Mouse (Mus musculus) limb, embryonic 12.5 days (tissue): ENCODE data around the gene Triml1. TPM values are rescaled to one million over a fixed set of nuclear protein-coding genes. Genes with fewer than 3 reads are reported as not detected.

ENCODE experiments used
- ATAC-seq: fragments of 200-750 bp; cut with Nextera tagmentation; 2 replicates; pipeline ENCODE4 v1.8.0; 2017; ENCODE audit warnings: low read depth, moderate TSS enrichment; ENCODE audit not compliant: insufficient number of reproducible peaks, insufficient read depth, low FRiP score, low TSS enrichment
- H3K27ac ChIP-seq: fragments of 300-500 bp; sonication (generic); 2 replicates; pipeline ENCODE4 v1.5.1; 2016; ENCODE audit warnings: mild to moderate bottlenecking, moderate library complexity
- H3K27me3 ChIP-seq: fragments of 300-500 bp; sonication (generic); 2 replicates; pipeline ENCODE4 v1.6.1; 2016; ENCODE audit warnings: mild to moderate bottlenecking, moderate library complexity
- H3K36me3 ChIP-seq: fragments of 300-500 bp; sonication (generic); 2 replicates; pipeline ENCODE4 v1.6.1; 2016; ENCODE audit warnings: mild to moderate bottlenecking, moderate library complexity
- H3K4me1 ChIP-seq: fragments of 300-500 bp; sonication (generic); replicated peaks from 2 replicates; pipeline ENCODE4 v1.6.1; 2016
- H3K4me2 ChIP-seq: fragments of 300-500 bp; sonication (generic); 2 replicates; pipeline ENCODE4 v1.6.1; 2016; ENCODE audit warnings: mild to moderate bottlenecking, moderate library complexity
- H3K4me3 ChIP-seq: fragments of 300-500 bp; sonication (generic); replicated peaks from 2 replicates; pipeline ENCODE4 v1.5.1; 2016; ENCODE audit warnings: mild to moderate bottlenecking
- H3K9ac ChIP-seq: fragments of 300-500 bp; sonication (generic); replicated peaks from 2 replicates; pipeline ENCODE4 v1.6.1; 2016; ENCODE audit warnings: mild to moderate bottlenecking, moderate library complexity
- H3K9me3 ChIP-seq: fragments of 300-500 bp; sonication (generic); 2 replicates; pipeline ENCODE4 v1.6.1; 2016; ENCODE audit warnings: mild to moderate bottlenecking, moderate library complexity
- WGBS: fragments of 180-500 bp; shearing (Covaris S2); methylation state at CpG from one replicate; pipeline ENCODE4 v1.1.7; 2016; 5-methylcytosine and 5-hydroxymethylcytosine counted together
- polyA plus RNA-seq: library from polyadenylated mRNA; unstranded; fragments of >200 nt; fragmentation: Nextera tagmentation; extraction: Ambion mirVana; gene quantifications from 2 replicates; pipeline ENCODE4 v1.2.1, GENCODE M21; 2016

The Triml1 gene
- polyA plus RNA-seq: not detected in 2 replicates

- Histone ChIP-seq H3K9ac (no peak within 1 kb of the TSS), H3K4me2 (no peak within 1 kb of the TSS), H3K9me3 (no peaks in the 10 kb centered on the region), H3K4me3 (no peak within 1 kb of the TSS), H3K36me3 (no peaks in the 10 kb centered on the region), H3K27ac (no peak within 1 kb of the TSS), H3K27me3 (no peaks in the 10 kb centered on the region), H3K4me1 (no peaks in the 10 kb centered on the region)
- no peak for ATAC-seq
- 87% methylated on average over 2 of the region's 2 CpGs for WGBS
Observed at GRCm38 (mm10) chr8:43141386-43141785, at the start of gene Triml1. TSS of gene Triml1 (minus strand) at chr8:43141486.

GRCm38 (mm10) chr8:43182281-43182680 is 41.0 kb upstream of the Triml1 start:
- no peaks in the 10 kb centered on the region for H3K27me3 ChIP-seq
- no peaks in the 10 kb centered on the region for H3K36me3 ChIP-seq
- H3K9me3 ChIP-seq: 0 out of 2 replicates have a peak, but pooled peaks cover 7% of the 10 kb centered on the region
- 89% methylated on average over 2 of the region's 2 CpGs for WGBS
- H3K4me3 ChIP-seq: no peak overlapping the region
- ATAC-seq: no peak
- H3K4me2 ChIP-seq: no peak overlapping the region
- no peaks in the 10 kb centered on the region for H3K4me1 ChIP-seq
- no peak overlapping the region for H3K27ac ChIP-seq
- no peak overlapping the region for H3K9ac ChIP-seq

- 0 out of 2 replicates have a peak, but pooled peaks cover 7% of the 10 kb centered on the region for H3K9me3 ChIP-seq
- H3K27me3 ChIP-seq: no peaks in the 10 kb centered on the region
- H3K9ac ChIP-seq: no peak within 1 kb of the TSS
- no peak within 1 kb of the TSS for H3K4me3 ChIP-seq
- no peak within 1 kb of the TSS for H3K27ac ChIP-seq
- no peak within 1 kb of the TSS for H3K4me2 ChIP-seq
- WGBS: 95% methylated on average over 13 of the region's 13 CpGs
- H3K36me3 ChIP-seq: no peaks in the 10 kb centered on the region
- H3K4me1 ChIP-seq: no peaks in the 10 kb centered on the region
- no peak for ATAC-seq
Observed at GRCm38 (mm10) chr8:43180054-43180690, 38.9 kb upstream of the Triml1 start, which contains the start of gene Triml2. TSS of gene Triml2 (plus strand) at chr8:43180541.

GRCm38 (mm10) chr8:43179189-43179588 is 37.9 kb upstream of the Triml1 start:
- Histone ChIP-seq H3K36me3 (no peaks in the 10 kb centered on the region), H3K9me3 (0 out of 2 replicates have a peak, but pooled peaks cover 7% of the 10 kb centered on the region), H3K27me3 (no peaks in the 10 kb centered on the region), H3K4me1 (no peaks in the 10 kb centered on the region), H3K4me3 (no peak overlapping the region), H3K27ac (no peak overlapping the region), H3K4me2 (no peak overlapping the region), H3K9ac (no peak overlapping the region)
- no peak for ATAC-seq
- 75% methylated on average over 4 of the region's 4 CpGs for WGBS

GRCm38 (mm10) chr8:43178263-43178662 is 37.0 kb upstream of the Triml1 start:
- H3K27me3 ChIP-seq: no peaks in the 10 kb centered on the region
- no peak overlapping the region for H3K4me2 ChIP-seq
- no peak overlapping the region for H3K4me3 ChIP-seq
- H3K36me3 ChIP-seq: no peaks in the 10 kb centered on the region
- H3K9ac ChIP-seq: no peak overlapping the region
- 0 out of 2 replicates have a peak, but pooled peaks cover 7% of the 10 kb centered on the region for H3K9me3 ChIP-seq
- no peak overlapping the region for H3K27ac ChIP-seq
- 45% methylated on average over 3 of the region's 3 CpGs for WGBS
- H3K4me1 ChIP-seq: no peaks in the 10 kb centered on the region
- ATAC-seq: no peak

GRCm38 (mm10) chr8:43176766-43177486 is 35.6 kb upstream of the Triml1 start:
- Histone ChIP-seq H3K36me3 (no peaks in the 10 kb centered on the region), H3K4me3 (no peak overlapping the region), H3K4me1 (no peaks in the 10 kb centered on the region), H3K9ac (no peak overlapping the region), H3K27ac (no peak overlapping the region), H3K4me2 (no peak overlapping the region), H3K27me3 (no peaks in the 10 kb centered on the region), H3K9me3 (peaks cover 11% of the 10 kb centered on the region; the same call in 1 of the 2 replicates)
- 91% methylated on average over 6 of the region's 6 CpGs for WGBS
- ATAC-seq: no peak

GRCm38 (mm10) chr8:43169249-43169755 is 28.0 kb upstream of the Triml1 start:
- no peak for ATAC-seq
- Histone ChIP-seq H3K27me3 (no peaks in the 10 kb centered on the region), H3K4me3 (no peak overlapping the region), H3K27ac (no peak overlapping the region), H3K9ac (no peak overlapping the region), H3K4me2 (no peak overlapping the region), H3K9me3 (peaks cover 5% of the 10 kb centered on the region; the same call in 1 of the 2 replicates), H3K36me3 (no peaks in the 10 kb centered on the region), H3K4me1 (no peaks in the 10 kb centered on the region)
- WGBS: 92% methylated on average over 6 of the region's 6 CpGs

- H3K4me3 ChIP-seq: no peak overlapping the region
- H3K9ac ChIP-seq: no peak overlapping the region
- WGBS: 93% methylated on average over 4 of the region's 4 CpGs
- H3K4me1 ChIP-seq: no peaks in the 10 kb centered on the region
- H3K27ac ChIP-seq: no peak overlapping the region
- ATAC-seq: no peak
- no peaks in the 10 kb centered on the region for H3K27me3 ChIP-seq
- H3K9me3 ChIP-seq: peaks cover 2% of the 10 kb centered on the region; the same call in 1 of the 2 replicates
- no peaks in the 10 kb centered on the region for H3K36me3 ChIP-seq
- no peak overlapping the region for H3K4me2 ChIP-seq
Observed at GRCm38 (mm10) chr8:43168083-43168482, 26.8 kb upstream of the Triml1 start.

GRCm38 (mm10) chr8:43164453-43164852 is 23.2 kb upstream of the Triml1 start:
- ATAC-seq: no peak
- Histone ChIP-seq H3K9ac (no peak overlapping the region), H3K9me3 (no peaks in the 10 kb centered on the region), H3K36me3 (no peaks in the 10 kb centered on the region), H3K4me3 (no peak overlapping the region), H3K27me3 (no peaks in the 10 kb centered on the region), H3K27ac (no peak overlapping the region), H3K4me1 (no peaks in the 10 kb centered on the region), H3K4me2 (no peak overlapping the region)
- 72% methylated on average over 3 of the region's 3 CpGs for WGBS

- Histone ChIP-seq H3K4me2 (no peak overlapping the region), H3K27me3 (no peaks in the 10 kb centered on the region), H3K4me3 (no peak overlapping the region), H3K9ac (no peak overlapping the region), H3K36me3 (no peaks in the 10 kb centered on the region), H3K4me1 (no peaks in the 10 kb centered on the region), H3K9me3 (no peaks in the 10 kb centered on the region), H3K27ac (no peak overlapping the region)
- 90% methylated on average over 11 of the region's 11 CpGs for WGBS
- ATAC-seq: no peak
Observed at GRCm38 (mm10) chr8:43163255-43163654, 22.0 kb upstream of the Triml1 start.

GRCm38 (mm10) chr8:43149307-43149706 is 8.0 kb upstream of the Triml1 start:
- no peak for ATAC-seq
- H3K36me3 ChIP-seq: no peaks in the 10 kb centered on the region
- H3K9me3 ChIP-seq: no peaks in the 10 kb centered on the region
- no peak overlapping the region for H3K9ac ChIP-seq
- H3K27me3 ChIP-seq: no peaks in the 10 kb centered on the region
- 92% methylated on average over 9 of the region's 9 CpGs for WGBS
- no peaks in the 10 kb centered on the region for H3K4me1 ChIP-seq
- no peak overlapping the region for H3K4me2 ChIP-seq
- no peak overlapping the region for H3K27ac ChIP-seq
- H3K4me3 ChIP-seq: no peak overlapping the region
